Mouse (Mus musculus) CH12.LX (cell line): ENCODE results near the gene Cbx1. TPM values are rescaled to one million over a fixed set of nuclear protein-coding genes. Genes with fewer than 3 reads are reported as not detected.

Source experiments
- DNase-seq: peaks from one replicate; pipeline ENCODE4 v3.0.0-alpha.2; 2013; ENCODE audit errors: extremely low read depth
- H3K27ac ChIP-seq: 2 replicates; pipeline ENCODE4 v1.5.1; 2012; ENCODE audit warnings: low read depth, mild to moderate bottlenecking, control low read depth, moderate library complexity; ENCODE audit not compliant: insufficient read depth
- H3K27me3 ChIP-seq: replicated peaks from 2 replicates; pipeline ENCODE3; 2012; ENCODE audit warnings: inconsistent platforms
- H3K36me3 ChIP-seq, 2 experiments: replicated peaks in 1 of 2; 2 replicates each; pipeline versions ENCODE3 to v1.6.1; 2012; ENCODE audit warnings: inconsistent platforms in 1 of 2, low read length in 1 of 2, mild to moderate bottlenecking in 1 of 2, mixed read lengths in 1 of 2, moderate library complexity in 1 of 2; ENCODE audit not compliant: control insufficient read depth in 1 of 2, insufficient read depth in 1 of 2
- H3K4me1 ChIP-seq, 2 experiments: 2 replicates each; pipeline ENCODE4 v1.6.1; 2012; ENCODE audit warnings: inconsistent platforms in 1 of 2, moderate library complexity in 1 of 2; ENCODE audit not compliant: insufficient read depth in 2 of 2, control insufficient read depth in 1 of 2
- H3K4me2 ChIP-seq: 2 replicates; pipeline ENCODE4 v1.6.1; 2012; ENCODE audit warnings: low read depth, mild to moderate bottlenecking, control low read depth; ENCODE audit not compliant: poor library complexity, insufficient read depth, severe bottlenecking
- H3K4me3 ChIP-seq, 3 experiments: fragments of 150-350 bp in 1 of 3; sonication (generic) in 1 of 3; replicated peaks in 1 of 3; 2 replicates each; pipeline versions ENCODE3 to v1.5.1; 2011 to 2012; ENCODE audit warnings: low read depth in 2 of 3, low read length in 2 of 3, mild to moderate bottlenecking in 2 of 3, moderate library complexity in 2 of 3, control low read depth in 1 of 3, improper control_type of control experiment in 1 of 3, inconsistent platforms in 1 of 3, mixed read lengths in 1 of 3; ENCODE audit not compliant: poor library complexity in 1 of 3
- H3K79me2 ChIP-seq: replicated peaks from 2 replicates; pipeline ENCODE4 v1.6.1; 2012; ENCODE audit warnings: mild to moderate bottlenecking, moderate library complexity; ENCODE audit not compliant: control insufficient read depth, poor library complexity, insufficient read depth, severe bottlenecking; ENCODE audit errors: extremely low read depth
- H3K9ac ChIP-seq: 2 replicates; pipeline ENCODE4 v1.6.1; 2012; ENCODE audit warnings: low read depth, mild to moderate bottlenecking, control low read depth, moderate library complexity; ENCODE audit not compliant: insufficient read depth
- H3K9me3 ChIP-seq: replicated peaks from 2 replicates; pipeline ENCODE3; 2012; ENCODE audit warnings: low read length, inconsistent platforms, mixed read lengths
- CHD2 ChIP-seq: IDR thresholded peaks from 2 replicates; pipeline ENCODE4 v1.6.1; 2011; ENCODE audit warnings: low read length, improper control_type of control experiment
- CTCF ChIP-seq, 2 experiments: IDR thresholded peaks in 1 of 2; conservative IDR thresholded peaks in 1 of 2; 2 replicates each; pipeline ENCODE4 v1.5.1; 2011 to 2012; ENCODE audit warnings: low read depth in 2 of 2, low read length in 2 of 2, improper control_type of control experiment in 1 of 2, inconsistent platforms in 1 of 2, mild to moderate bottlenecking in 1 of 2, moderate library complexity in 1 of 2
- EP300 ChIP-seq: IDR thresholded peaks from 2 replicates; pipeline ENCODE4 v1.6.1; 2011; ENCODE audit warnings: low read length, improper control_type of control experiment
- JUN ChIP-seq: IDR thresholded peaks from 2 replicates; pipeline ENCODE4 v1.6.1; 2011; ENCODE audit warnings: low read depth, mild to moderate bottlenecking, low read length, improper control_type of control experiment, moderate library complexity; ENCODE audit not compliant: insufficient read depth
- NELFE ChIP-seq: IDR thresholded peaks from 2 replicates; pipeline ENCODE4 v1.6.1; 2011; ENCODE audit warnings: low read depth, low read length, improper control_type of control experiment
- NRF1 ChIP-seq: IDR thresholded peaks from 2 replicates; pipeline ENCODE4 v1.6.1; 2014; ENCODE audit warnings: low read depth, mild to moderate bottlenecking, inconsistent platforms, low read length, improper control_type of control experiment, moderate library complexity
- POLR2A ChIP-seq: IDR thresholded peaks from 2 replicates; pipeline ENCODE4 v1.6.1; 2011; ENCODE audit warnings: low read depth, mild to moderate bottlenecking, improper control_type of control experiment, low read length
- POLR2AphosphoS2 ChIP-seq: IDR thresholded peaks from 2 replicates; pipeline ENCODE4 v1.6.1; 2011; ENCODE audit warnings: low read depth, low read length, improper control_type of control experiment
- RAD21 ChIP-seq: IDR thresholded peaks from 2 replicates; pipeline ENCODE4 v1.6.1; 2011; ENCODE audit warnings: low read depth, mild to moderate bottlenecking, low read length, improper control_type of control experiment, moderate library complexity
- TCF12 ChIP-seq: IDR thresholded peaks from 2 replicates; pipeline ENCODE4 v1.6.1; 2014; ENCODE audit warnings: low read depth, mild to moderate bottlenecking, inconsistent platforms, low read length, improper control_type of control experiment
- USF1 ChIP-seq: IDR thresholded peaks from 2 replicates; pipeline ENCODE4 v1.6.1; 2014; ENCODE audit warnings: low read depth, mild to moderate bottlenecking, inconsistent platforms, low read length, improper control_type of control experiment
- ZKSCAN1 ChIP-seq: IDR thresholded peaks from 2 replicates; pipeline ENCODE4 v1.6.1; 2012; ENCODE audit warnings: low read depth, inconsistent platforms, low read length, improper control_type of control experiment, borderline replicate concordance
- ZNF384 ChIP-seq: IDR thresholded peaks from 2 replicates; pipeline ENCODE4 v1.6.1; 2012; ENCODE audit warnings: low read depth, low read length, improper control_type of control experiment, inconsistent platforms
- dilution Hi-C: fragments of 300-500 bp; cut with MboI; formaldehyde crosslinking; loops from 2 replicates; pipeline ENCODE4 v1.14.3; 2020; ENCODE audit warnings: low sequenced_read_pairs; ENCODE audit not compliant: extremely low pct_unique_long_range_greater_than_20kb, extremely low pct_ligation_motif_present
- in situ Hi-C: fragments of 300-500 bp; cut with MboI; formaldehyde crosslinking; loops from 3 replicates; pipeline ENCODE4 v1.14.3; 2019; ENCODE audit warnings: low sequenced_read_pairs, low pct_ligation_motif_present, low pct_unique_long_range_greater_than_20kb, mixed read lengths
- polyA plus RNA-seq: library from polyadenylated mRNA; unstranded; fragments of >175 nt; gene quantifications from 2 replicates; pipeline ENCODE4 v1.2.1, GENCODE M21; 2012; ENCODE audit warnings: low read depth; ENCODE audit not compliant: insufficient read length
- total RNA-seq, 2 experiments: library from RNA; depleted of rRNA; stranded (reverse); fragments of 300-350 nt in 1 of 2; fragments of >200 nt in 1 of 2; gene quantifications; 2 replicates each; pipeline ENCODE4 v1.2.3; 2012 to 2014

Cbx1 gene
- total and polyA plus RNA-seq, 3 experiments: 115 to 223 (median 144) TPM

DNA sequence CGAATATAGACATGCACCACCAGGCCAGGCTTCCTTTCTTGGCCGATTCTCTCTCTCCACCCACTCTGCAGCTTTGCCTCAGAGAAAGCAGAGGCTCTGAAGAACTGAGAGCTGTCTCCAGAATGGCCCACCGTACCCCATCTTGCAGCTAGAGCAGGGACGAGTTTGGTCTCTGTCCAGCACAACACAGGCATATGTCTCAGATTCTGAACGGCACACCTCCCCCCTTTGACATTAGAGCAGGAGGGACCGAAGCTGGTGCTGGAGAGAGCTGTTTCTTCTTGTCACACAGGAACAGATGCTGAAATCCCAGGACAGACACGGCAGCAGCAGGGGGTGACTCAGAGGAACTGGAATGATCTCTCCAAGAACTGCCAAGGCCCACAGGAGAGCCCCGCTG, 51.4 kb downstream of the Cbx1 start:
- no peak overlapping the region for H3K4me2 ChIP-seq
- peaks cover 0 to 13% of the 10 kb centered on the region in 2 experiments; a peak in 3 of 4 replicates for H3K4me1 ChIP-seq
- no peak overlapping the region for H3K9ac ChIP-seq
- dilution Hi-C loops: no loop called here
- H3K27ac ChIP-seq: no peak overlapping the region
- peaks cover 13% of the 10 kb centered on the region for H3K27me3 ChIP-seq
- H3K79me2 ChIP-seq: no peaks in the 10 kb centered on the region
- TF ChIP-seq JUN (no peak), CTCF (conservative IDR thresholded peaks at IDR 0.05 in 1 of 2, IDR thresholded peaks at IDR 0.05 in 1 of 2; ENCODE audit: low read depth in 2 of 2, low read length in 2 of 2) (no peak)
- H3K9me3 ChIP-seq: peaks cover 2% of the 10 kb centered on the region
- no peaks in the 10 kb centered on the region for H3K36me3 ChIP-seq
- no peak for DNase-seq
- in situ Hi-C loops: no loop called here
- H3K4me3 ChIP-seq: no peak overlapping the region

DNA sequence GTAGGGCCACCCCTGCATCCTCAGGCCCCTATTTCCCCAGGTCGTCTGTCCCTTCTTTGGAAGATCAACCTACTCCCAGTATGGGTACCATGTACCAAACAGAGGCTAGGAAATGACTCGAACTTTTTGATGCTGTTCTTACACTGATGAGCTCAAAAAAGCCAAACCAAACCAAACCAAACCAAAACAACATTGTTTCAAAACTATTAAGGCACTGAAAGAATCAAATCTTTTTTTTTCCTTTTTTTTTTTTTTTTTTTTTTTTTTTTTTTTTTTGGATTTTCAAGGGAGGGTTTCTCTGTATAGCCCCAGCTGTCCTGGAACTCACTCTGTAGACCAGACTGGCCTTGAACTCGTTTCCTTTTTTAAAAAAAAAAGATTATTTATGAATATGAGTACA, 54.7 kb downstream of the Cbx1 start:
- Histone ChIP-seq H3K27me3 (peaks cover 9% of the 10 kb centered on the region), H3K36me3 (no peaks in the 10 kb centered on the region), H3K9ac (no peak overlapping the region), H3K4me2 (no peak overlapping the region), H3K79me2 (no peaks in the 10 kb centered on the region), H3K4me3 (no peak overlapping the region), H3K9me3 (peaks cover 6% of the 10 kb centered on the region), H3K4me1 (peaks cover under 1 to 5% of the 10 kb centered on the region in 2 experiments), H3K27ac (no peak overlapping the region)
- no peak for DNase-seq
- dilution Hi-C loops: no loop called here
- in situ Hi-C loops: no loop called here
- TF ChIP-seq NELFE (no peak), ZNF384 (peak; percentile 59; the same call in 1 of the 2 replicates)

DNA sequence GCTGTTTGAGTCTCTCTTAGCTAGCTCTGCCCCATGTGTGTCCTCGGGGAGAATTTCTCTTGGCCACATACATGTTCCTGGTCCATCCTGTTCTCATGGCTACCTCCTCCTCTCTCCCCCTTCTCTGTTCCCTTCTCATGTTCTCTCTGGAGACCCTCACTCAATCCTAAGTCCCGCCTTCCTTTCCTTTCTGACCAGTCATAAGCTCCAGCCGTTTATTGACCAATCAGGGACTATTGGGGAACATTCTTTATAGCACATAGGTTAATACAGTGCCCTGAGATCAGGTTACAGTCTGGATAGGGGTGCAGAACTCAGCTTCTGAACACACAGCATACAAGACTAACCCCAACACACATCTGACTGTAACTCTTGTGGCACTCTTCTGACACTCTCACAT, 58.3 kb downstream of the Cbx1 start:
- H3K79me2 ChIP-seq: no peaks in the 10 kb centered on the region
- H3K9me3 ChIP-seq: peaks cover 6% of the 10 kb centered on the region
- H3K36me3 ChIP-seq: no peaks in the 10 kb centered on the region
- no peak overlapping the region for H3K9ac ChIP-seq
- no peak overlapping the region for H3K27ac ChIP-seq
- dilution Hi-C loops (no loop called here), in situ Hi-C loops (no loop called here)
- no peak for DNase-seq
- no peak overlapping the region for H3K4me3 ChIP-seq
- peaks cover 4 to 9% of the 10 kb centered on the region in 2 experiments for H3K4me1 ChIP-seq
- no peak overlapping the region for H3K4me2 ChIP-seq
- peaks cover 6% of the 10 kb centered on the region for H3K27me3 ChIP-seq
- TF ChIP-seq POLR2AphosphoS2 (no peak), CHD2 (no peak), TCF12 (no peak)
- TF ChIP-seq, all 38 proteins: peak for 0

DNA sequence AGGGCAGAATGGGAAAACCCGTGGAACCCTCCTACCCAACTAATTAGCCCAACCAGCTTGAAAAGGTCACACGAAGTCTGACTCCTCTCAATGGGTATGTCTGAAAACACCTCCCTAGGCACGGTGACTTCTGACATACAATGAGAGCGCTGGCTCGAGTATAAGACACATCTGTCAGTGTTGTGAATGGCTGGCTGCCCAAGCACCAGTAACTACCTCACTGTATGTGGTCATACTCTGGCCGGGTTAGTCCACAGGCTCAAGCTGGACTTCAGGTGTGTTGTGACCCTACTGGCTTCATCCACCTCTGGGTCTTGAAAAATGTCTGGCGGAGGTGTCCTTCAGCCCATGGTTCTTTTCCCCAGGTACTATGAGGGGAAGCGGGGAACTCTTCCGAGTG, 59.8 kb downstream of the Cbx1 start:
- no peaks in the 10 kb centered on the region for H3K36me3 ChIP-seq
- H3K9me3 ChIP-seq: peaks cover 6% of the 10 kb centered on the region
- DNase-seq: no peak
- dilution Hi-C loops (no loop called here), in situ Hi-C loops (no loop called here)
- no peaks in the 10 kb centered on the region for H3K79me2 ChIP-seq
- H3K9ac ChIP-seq: no peak overlapping the region
- H3K4me2 ChIP-seq: no peak overlapping the region
- TF ChIP-seq EP300 (no peak), ZKSCAN1 (no peak), POLR2A (no peak), RAD21 (no peak), NRF1 (no peak), TCF12 (no peak), POLR2AphosphoS2 (no peak), USF1 (no peak)
- peaks cover 4 to 9% of the 10 kb centered on the region in 2 experiments for H3K4me1 ChIP-seq
- H3K27me3 ChIP-seq: peaks cover 10% of the 10 kb centered on the region
- H3K27ac ChIP-seq: no peak overlapping the region
- no peak overlapping the region for H3K4me3 ChIP-seq
